Mouse (Mus musculus) G1E (cell line): ENCODE data around the gene Crocc2. TPM values are rescaled to one million over a fixed set of nuclear protein-coding genes. Genes with fewer than 3 reads are reported as not detected.

Experiments
- ATAC-seq: 2 replicates; pipeline ENCODE4 v1.8.0; 2016; ENCODE audit warnings: mild to moderate bottlenecking; ENCODE audit not compliant: insufficient number of reproducible peaks, poor library complexity, low FRiP score, severe bottlenecking; ENCODE audit errors: extremely low read depth
- DNase-seq: peaks from one replicate; pipeline ENCODE4 v3.0.0; 2012; ENCODE audit warnings: low spot score
- H3K27me3 ChIP-seq: 2 replicates; pipeline ENCODE4 v1.6.1; 2012; ENCODE audit warnings: mild to moderate bottlenecking, low read length, inconsistent platforms; ENCODE audit not compliant: insufficient read depth
- H3K36me3 ChIP-seq: replicated peaks from 2 replicates; pipeline ENCODE3; 2012; ENCODE audit warnings: mild to moderate bottlenecking, inconsistent platforms
- H3K4me1 ChIP-seq: 2 replicates; pipeline ENCODE4 v1.6.1; 2012; ENCODE audit warnings: low read depth, low read length, inconsistent platforms, mixed read lengths; ENCODE audit not compliant: insufficient read depth
- H3K4me3 ChIP-seq: 2 replicates; pipeline ENCODE4 v1.5.1; 2012; ENCODE audit warnings: low read depth, mild to moderate bottlenecking, inconsistent platforms, low read length, moderate library complexity, mixed read lengths
- H3K9me3 ChIP-seq: replicated peaks from 2 replicates; pipeline ENCODE4 v1.6.1; 2012; ENCODE audit warnings: inconsistent platforms
- CTCF ChIP-seq: IDR thresholded peaks from 2 replicates; pipeline ENCODE4 v1.5.1; 2012; ENCODE audit warnings: low read depth, low read length, inconsistent platforms, mixed read lengths
- GATA1 ChIP-seq: IDR thresholded peaks from 2 replicates; pipeline ENCODE4 v1.6.1; 2012; ENCODE audit warnings: borderline replicate concordance, low read length, inconsistent platforms, mixed read lengths
- GATA2 ChIP-seq: IDR thresholded peaks from 2 replicates; pipeline ENCODE4 v1.6.1; 2012; ENCODE audit warnings: low read depth, low read length, inconsistent platforms, borderline replicate concordance
- POLR2AphosphoS5 ChIP-seq: IDR thresholded peaks from 2 replicates; pipeline ENCODE4 v1.6.1; 2012; ENCODE audit warnings: low read depth, low read length, inconsistent platforms; ENCODE audit not compliant: insufficient replicate concordance
- TAL1 ChIP-seq: conservative IDR thresholded peaks from 2 replicates; pipeline ENCODE4 v1.6.1; 2012; ENCODE audit warnings: low read depth, low read length, inconsistent platforms, mixed read lengths
- polyA plus RNA-seq: library from polyadenylated mRNA; stranded (reverse); fragments of >175 nt; gene quantifications from 2 replicates; pipeline ENCODE4 v1.2.3, GENCODE M21; 2012
- total RNA-seq, 2 experiments: library from RNA; stranded (forward) in 1 of 2; stranded (reverse) in 1 of 2; fragments of 200-1000 nt in 1 of 2; fragments of >200 nt in 1 of 2; fragmentation: Nextera tagmentation in 1 of 2; gene quantifications; 2 replicates each; pipeline ENCODE4 v1.2.3; 2014 to 2017

Crocc2 gene
- total and polyA plus RNA-seq, 3 experiments: 0.11 TPM; not detected in 2

- ATAC-seq: no peak
- H3K27me3 ChIP-seq: peaks cover 2% of the 10 kb centered on the region; the same call in 1 of the 2 replicates
Observed at GRCm38 (mm10) chr1:93142871-93143270, 25.7 kb upstream of the Crocc2 start.

GRCm38 (mm10) chr1:93144176-93144575 is 24.3 kb upstream of the Crocc2 start:
- ATAC-seq (no peak), DNase-seq (no peak)
- no peaks in the 10 kb centered on the region for H3K9me3 ChIP-seq
- H3K4me3 ChIP-seq: no peak overlapping the region
- no peaks in the 10 kb centered on the region for H3K4me1 ChIP-seq
- peaks cover 2% of the 10 kb centered on the region; the same call in 1 of the 2 replicates for H3K27me3 ChIP-seq
- no peak for TF ChIP-seq GATA2
- no peak for TF ChIP-seq POLR2AphosphoS5
- no peak for TF ChIP-seq TAL1
- no peak for TF ChIP-seq CTCF
- no peak for TF ChIP-seq GATA1
- H3K36me3 ChIP-seq: no peaks in the 10 kb centered on the region

More at GRCm38 (mm10) chr1:93142871-93143270, 25.7 kb upstream of the Crocc2 start:
- H3K36me3 ChIP-seq: no peaks in the 10 kb centered on the region
- DNase-seq: no peak
- H3K9me3 ChIP-seq: no peaks in the 10 kb centered on the region
- no peaks in the 10 kb centered on the region for H3K4me1 ChIP-seq
- no peak overlapping the region for H3K4me3 ChIP-seq
- TF ChIP-seq GATA2 (no peak), TAL1 (no peak), POLR2AphosphoS5 (no peak)

- DNase-seq: no peak
- Histone ChIP-seq H3K4me1 (no peaks in the 10 kb centered on the region), H3K27me3 (peaks cover 6% of the 10 kb centered on the region; the same call in 1 of the 2 replicates), H3K9me3 (no peaks in the 10 kb centered on the region), H3K4me3 (no peak overlapping the region), H3K36me3 (no peaks in the 10 kb centered on the region)
- TF ChIP-seq GATA2 (no peak), POLR2AphosphoS5 (no peak), TAL1 (no peak), CTCF (no peak), GATA1 (no peak)
- no peak for ATAC-seq
Observed at GRCm38 (mm10) chr1:93150907-93151661, 17.4 kb upstream of the Crocc2 start.

GRCm38 (mm10) chr1:93157566-93157965 is 11.0 kb upstream of the Crocc2 start:
- Histone ChIP-seq H3K27me3 (peaks cover 6% of the 10 kb centered on the region; the same call in 1 of the 2 replicates), H3K4me3 (no peak overlapping the region), H3K4me1 (no peaks in the 10 kb centered on the region), H3K9me3 (no peaks in the 10 kb centered on the region), H3K36me3 (no peaks in the 10 kb centered on the region)
- no peak for TF ChIP-seq TAL1
- no peak for TF ChIP-seq GATA2
- no peak for TF ChIP-seq POLR2AphosphoS5
- TF ChIP-seq GATA1: no peak
- TF ChIP-seq CTCF: no peak
- ATAC-seq: no peak
- no peak for DNase-seq

GRCm38 (mm10) chr1:93158916-93159315 is 9.6 kb upstream of the Crocc2 start:
- H3K27me3 ChIP-seq: no peaks in the 10 kb centered on the region

GRCm38 (mm10) chr1:93159566-93160500 is 8.7 kb upstream of the Crocc2 start:
- H3K36me3 ChIP-seq: no peaks in the 10 kb centered on the region
- ATAC-seq: no peak
- peaks cover 3% of the 10 kb centered on the region; the same call in 1 of the 2 replicates for H3K27me3 ChIP-seq
- H3K9me3 ChIP-seq: no peaks in the 10 kb centered on the region
- H3K4me1 ChIP-seq: no peaks in the 10 kb centered on the region
- H3K4me3 ChIP-seq: no peak overlapping the region
- TF ChIP-seq CTCF: no peak
- DNase-seq: no peak

More at GRCm38 (mm10) chr1:93158916-93159315, 9.6 kb upstream of the Crocc2 start:
- Histone ChIP-seq H3K36me3 (no peaks in the 10 kb centered on the region), H3K4me1 (no peaks in the 10 kb centered on the region), H3K9me3 (no peaks in the 10 kb centered on the region), H3K4me3 (no peak overlapping the region)
- ATAC-seq: no peak
- no peak for DNase-seq
- no peak for TF ChIP-seq TAL1
- no peak for TF ChIP-seq POLR2AphosphoS5
- TF ChIP-seq CTCF: no peak
- no peak for TF ChIP-seq GATA2
- no peak for TF ChIP-seq GATA1
